Mouse (Mus musculus) liver, embryonic 15.5 days (tissue): ENCODE data around the gene Dcaf12. TPM values are rescaled to one million over a fixed set of nuclear protein-coding genes. Genes with fewer than 3 reads are reported as not detected.

Source experiments
- ATAC-seq: fragments of 200-750 bp; cut with Nextera tagmentation; 2 replicates; pipeline ENCODE4 v1.8.0; 2017; ENCODE audit warnings: moderate number of reproducible peaks, mild to moderate bottlenecking, moderate library complexity; ENCODE audit not compliant: insufficient read depth
- H3K27ac ChIP-seq: fragments of 300-500 bp; sonication (generic); replicated peaks from 2 replicates; pipeline ENCODE4 v1.5.1; 2015; ENCODE audit warnings: mild to moderate bottlenecking, inconsistent platforms
- H3K27me3 ChIP-seq: fragments of 300-500 bp; sonication (generic); 2 replicates; pipeline ENCODE4 v1.6.1; 2015; ENCODE audit warnings: mild to moderate bottlenecking, inconsistent platforms
- H3K36me3 ChIP-seq: fragments of 300-500 bp; sonication (generic); replicated peaks from 2 replicates; pipeline ENCODE4 v1.6.1; 2015; ENCODE audit warnings: moderate library complexity, mild to moderate bottlenecking, inconsistent platforms
- H3K4me1 ChIP-seq: fragments of 300-500 bp; sonication (generic); replicated peaks from 2 replicates; pipeline ENCODE4 v1.6.1; 2015; ENCODE audit warnings: inconsistent platforms
- H3K4me2 ChIP-seq: fragments of 300-500 bp; sonication (generic); 2 replicates; pipeline ENCODE4 v1.6.1; 2015; ENCODE audit warnings: moderate library complexity, mild to moderate bottlenecking, inconsistent platforms
- H3K4me3 ChIP-seq: fragments of 300-500 bp; sonication (generic); replicated peaks from 2 replicates; pipeline ENCODE4 v1.5.1; 2015; ENCODE audit warnings: mild to moderate bottlenecking, inconsistent platforms
- H3K9ac ChIP-seq: fragments of 300-500 bp; sonication (generic); 2 replicates; pipeline ENCODE4 v1.6.1; 2015; ENCODE audit warnings: moderate library complexity, mild to moderate bottlenecking, inconsistent platforms
- H3K9me3 ChIP-seq: fragments of 300-500 bp; sonication (generic); replicated peaks from 2 replicates; pipeline ENCODE4 v1.6.1; 2016; ENCODE audit warnings: inconsistent platforms
- WGBS: fragments of 180-500 bp; shearing (Covaris S2); methylation state at CpG from one replicate; pipeline ENCODE4 v1.1.7; 2015; ENCODE audit warnings: mixed read lengths; ENCODE audit not compliant: insufficient replicate concordance; 5-methylcytosine and 5-hydroxymethylcytosine counted together
- polyA plus RNA-seq: library from polyadenylated mRNA; unstranded; fragments of >200 nt; fragmentation: Nextera tagmentation; extraction: Ambion mirVana; gene quantifications from 2 replicates; pipeline ENCODE4 v1.2.1, GENCODE M21; 2015

Gene Dcaf12
- polyA plus RNA-seq, 1 experiment from 2014 or later, result 75.9 TPM

- ATAC-seq, result no peak
- no peak overlapping the region for H3K27ac ChIP-seq
- WGBS, result 82% methylated on average over 11 of the region's 11 CpGs
- no peak overlapping the region for H3K4me2 ChIP-seq
- H3K9ac ChIP-seq, result no peak overlapping the region
- no peaks in the 10 kb centered on the region for H3K36me3 ChIP-seq
- H3K9me3 ChIP-seq, result no peaks in the 10 kb centered on the region
- H3K4me1 ChIP-seq, result peaks cover 12% of the 10 kb centered on the region
- H3K4me3 ChIP-seq, result no peak overlapping the region
- H3K27me3 ChIP-seq, result no peaks in the 10 kb centered on the region
Measured at GRCm38 (mm10) chr4:41340912-41341550, 26.3 kb upstream of the Dcaf12 start.

GRCm38 (mm10) chr4:41336546-41336945, 21.9 kb upstream of the Dcaf12 start:
- Histone ChIP-seq H3K27ac (peak overlapping the region; percentile 59), H3K4me3 (no peak overlapping the region), H3K9me3 (no peaks in the 10 kb centered on the region), H3K4me2 (peak overlapping the region; percentile 41), H3K4me1 (peaks cover 47% of the 10 kb centered on the region), H3K36me3 (no peaks in the 10 kb centered on the region), H3K9ac (no peak overlapping the region), H3K27me3 (no peaks in the 10 kb centered on the region)
- peak; percentile 77 for ATAC-seq

- Histone ChIP-seq H3K36me3 (no peaks in the 10 kb centered on the region), H3K27ac (peak overlapping the region; percentile 96), H3K4me1 (peaks cover 80% of the 10 kb centered on the region), H3K4me3 (no peak overlapping the region), H3K27me3 (no peaks in the 10 kb centered on the region), H3K9ac (peak overlapping the region; percentile 36), H3K4me2 (peak overlapping the region; percentile 49), H3K9me3 (no peaks in the 10 kb centered on the region)
- peak; percentile 52 for ATAC-seq
- WGBS, result 68% methylated on average over 9 of the region's 9 CpGs
Measured at GRCm38 (mm10) chr4:41331698-41332421, 17.2 kb upstream of the Dcaf12 start.

- no peaks in the 10 kb centered on the region for H3K36me3 ChIP-seq
- H3K4me1 ChIP-seq, result peaks cover 75% of the 10 kb centered on the region
- peak; percentile 98 for ATAC-seq
- peak overlapping the region; percentile 96 for H3K27ac ChIP-seq
- peak overlapping the region; percentile 36 for H3K9ac ChIP-seq
- peak overlapping the region; percentile 49 for H3K4me2 ChIP-seq
- H3K27me3 ChIP-seq, result no peaks in the 10 kb centered on the region
- H3K9me3 ChIP-seq, result no peaks in the 10 kb centered on the region
- no peak overlapping the region for H3K4me3 ChIP-seq
- WGBS, result 15% methylated on average over 3 of the region's 3 CpGs
Measured at GRCm38 (mm10) chr4:41331085-41331484, 16.4 kb upstream of the Dcaf12 start.

- no peak for ATAC-seq
- 70% methylated on average over 4 of the region's 4 CpGs for WGBS
- Histone ChIP-seq H3K4me3 (no peak overlapping the region), H3K27ac (peak overlapping the region; percentile 96), H3K9ac (no peak overlapping the region), H3K9me3 (no peaks in the 10 kb centered on the region), H3K4me1 (peaks cover 63% of the 10 kb centered on the region), H3K27me3 (no peaks in the 10 kb centered on the region), H3K36me3 (no peaks in the 10 kb centered on the region), H3K4me2 (no peak overlapping the region)
Measured at GRCm38 (mm10) chr4:41329481-41329880, 14.8 kb upstream of the Dcaf12 start.

- no peak for ATAC-seq
- Histone ChIP-seq H3K9ac (no peak overlapping the region), H3K4me2 (no peak overlapping the region), H3K27ac (0 out of 2 replicates have a peak overlapping the region, but pooled peaks have one; percentile 1), H3K9me3 (no peaks in the 10 kb centered on the region), H3K27me3 (no peaks in the 10 kb centered on the region), H3K4me3 (no peak overlapping the region), H3K36me3 (no peaks in the 10 kb centered on the region), H3K4me1 (peaks cover 47% of the 10 kb centered on the region)
- WGBS, result 81% methylated on average over 6 of the region's 6 CpGs
Measured at GRCm38 (mm10) chr4:41326876-41327275, 12.2 kb upstream of the Dcaf12 start.

GRCm38 (mm10) chr4:41320971-41321370, 6.3 kb upstream of the Dcaf12 start:
- Histone ChIP-seq H3K9me3 (no peaks in the 10 kb centered on the region), H3K27me3 (no peaks in the 10 kb centered on the region), H3K4me3 (no peak overlapping the region), H3K4me1 (peaks cover 26% of the 10 kb centered on the region), H3K27ac (no peak overlapping the region), H3K9ac (no peak overlapping the region), H3K36me3 (no peaks in the 10 kb centered on the region), H3K4me2 (no peak overlapping the region)
- ATAC-seq, result no peak
- WGBS, result 48% methylated on average over 4 of the region's 4 CpGs

- H3K36me3 ChIP-seq, result no peaks in the 10 kb centered on the region; the same call in 1 of the 2 replicates
Measured at GRCm38 (mm10) chr4:41318267-41318666, 3.6 kb upstream of the Dcaf12 start.

GRCm38 (mm10) chr4:41315173-41315572, 484 bp upstream of the Dcaf12 start:
- WGBS, result 49% methylated on average over 8 of the region's 8 CpGs

More at GRCm38 (mm10) chr4:41318267-41318666, 3.6 kb upstream of the Dcaf12 start:
- Histone ChIP-seq H3K4me3 (no peak overlapping the region), H3K4me1 (peaks cover 39% of the 10 kb centered on the region), H3K4me2 (no peak overlapping the region), H3K27ac (no peak overlapping the region), H3K9me3 (no peaks in the 10 kb centered on the region), H3K9ac (no peak overlapping the region), H3K27me3 (no peaks in the 10 kb centered on the region)
- ATAC-seq, result no peak
- 64% methylated on average over 5 of the region's 5 CpGs for WGBS

GRCm38 (mm10) chr4:41313722-41314121, 967 bp downstream of the Dcaf12 start:
- peaks cover 65% of the 10 kb centered on the region for H3K4me1 ChIP-seq
- H3K27ac ChIP-seq, result peak overlapping the region; percentile 98
- WGBS, result 10% methylated on average over 14 of the region's 14 CpGs
- H3K9ac ChIP-seq, result peak overlapping the region; percentile 98
- no peaks in the 10 kb centered on the region for H3K27me3 ChIP-seq
- no peaks in the 10 kb centered on the region for H3K9me3 ChIP-seq
- peaks cover 44% of the 10 kb centered on the region for H3K36me3 ChIP-seq
- peak overlapping the region; percentile 87 for H3K4me3 ChIP-seq
- peak; percentile 6; the same call in 1 of the 2 replicates for ATAC-seq
- H3K4me2 ChIP-seq, result peak overlapping the region; percentile 87

More at GRCm38 (mm10) chr4:41315173-41315572, 484 bp upstream of the Dcaf12 start:
- Histone ChIP-seq H3K27me3 (no peaks in the 10 kb centered on the region), H3K36me3 (peaks cover 30% of the 10 kb centered on the region), H3K9ac (peak overlapping the region; percentile 98), H3K27ac (peak overlapping the region; percentile 98), H3K4me1 (peaks cover 65% of the 10 kb centered on the region), H3K4me3 (peak overlapping the region; percentile 87), H3K9me3 (no peaks in the 10 kb centered on the region), H3K4me2 (peak overlapping the region; percentile 87)
- ATAC-seq, result no peak
